Mouse (Mus musculus) spleen, adult 2 months (tissue): ENCODE measurements at regions not wholly inside any gene's neighbourhood (a gene's known extent, or its start where the extent isn't known, plus 50 kb on each side); places are given as distances from the start of the nearest gene placed in this dataset.

Experiments used
- CTCF ChIP-seq: fragments of 200-500 bp; IDR thresholded peaks from 2 replicates; pipeline ENCODE4 v1.5.1; 2011; ENCODE audit warnings: mild to moderate bottlenecking, inconsistent platforms; ENCODE audit not compliant: insufficient read depth, insufficient read length, insufficient replicate concordance; ENCODE audit errors: extremely low read depth
- POLR2A ChIP-seq: fragments of 200-500 bp; IDR thresholded peaks from 2 replicates; pipeline ENCODE4 v1.6.1; 2011; ENCODE audit warnings: low read depth, low read length, inconsistent platforms

GRCm38 (mm10) chr10:99367757-99368156 is 104.7 kb downstream of the Dusp6 start:
- TF ChIP-seq POLR2A (no peak), CTCF (no peak)
